Mouse (Mus musculus) cerebellum, adult 2 months (tissue): Measurements from ENCODE around the gene Plekhf1. TPM values are rescaled to one million over a fixed set of nuclear protein-coding genes. Genes with fewer than 3 reads are reported as not detected.

Source experiments
- DNase-seq, 2 experiments: peaks; one replicate each; pipeline ENCODE4 v3.0.0; 2021
- H3K27ac ChIP-seq: fragments of 200-500 bp; 2 replicates; pipeline ENCODE4 v1.5.1; 2012; ENCODE audit warnings: low read length, control low read depth, inconsistent platforms; ENCODE audit not compliant: insufficient read depth
- H3K27me3 ChIP-seq: fragments of 200-500 bp; 2 replicates; pipeline ENCODE4 v1.6.1; 2012; ENCODE audit warnings: inconsistent platforms, mild to moderate bottlenecking, low read length, moderate library complexity; ENCODE audit not compliant: control insufficient read depth, insufficient read depth
- H3K4me1 ChIP-seq: fragments of 200-500 bp; 2 replicates; pipeline ENCODE4 v1.6.1; 2011; ENCODE audit warnings: low read length; ENCODE audit not compliant: control insufficient read depth, insufficient read depth
- H3K4me3 ChIP-seq: fragments of 200-500 bp; replicated peaks from 2 replicates; pipeline ENCODE3; 2011; ENCODE audit warnings: mild to moderate bottlenecking, low read depth, low read length, control low read depth; ENCODE audit not compliant: insufficient read depth
- CTCF ChIP-seq: fragments of 200-500 bp; IDR thresholded peaks from 2 replicates; pipeline ENCODE4 v1.5.1; 2011; ENCODE audit warnings: low read depth, mild to moderate bottlenecking, control low read depth, low read length, moderate library complexity, borderline replicate concordance; ENCODE audit not compliant: insufficient read depth
- POLR2A ChIP-seq: fragments of 200-500 bp; IDR thresholded peaks from 2 replicates; pipeline ENCODE4 v1.6.1; 2011; ENCODE audit warnings: low read length, control low read depth, borderline replicate concordance; ENCODE audit not compliant: insufficient read depth
- WGBS: fragments of 180-500 bp; shearing (Covaris S2); methylation state at CpG from one replicate; pipeline ENCODE4 v1.1.7; 2018; 5-methylcytosine and 5-hydroxymethylcytosine counted together
- polyA plus RNA-seq: library from polyadenylated mRNA; depleted of rRNA; stranded (reverse); fragments of >200 nt; gene quantifications from 2 replicates; pipeline ENCODE4 v1.2.3, GENCODE M21; 2012

The Plekhf1 gene
- polyA plus RNA-seq, 1 experiment = 8.2 TPM

DNA sequence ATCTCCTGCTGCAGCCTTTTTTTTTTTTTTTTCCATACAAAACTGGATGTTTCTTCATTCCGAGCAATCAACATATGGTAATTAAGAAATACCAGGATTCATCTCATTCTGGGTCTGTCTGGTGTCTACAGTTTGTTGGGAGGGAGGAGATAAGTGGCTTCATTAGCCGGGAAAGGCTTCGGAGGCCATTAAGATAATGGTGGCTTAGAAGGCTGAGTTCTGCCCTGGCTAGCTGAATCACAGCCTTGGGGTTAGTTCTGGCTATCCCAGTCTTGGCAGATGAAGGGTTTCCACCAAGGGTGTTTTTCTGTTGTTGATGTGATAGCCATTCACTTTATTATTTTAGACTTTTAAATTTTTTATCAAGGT lies 26.5 kb downstream of the Plekhf1 start:
- DNase-seq = peak; percentile 37 to 38
- WGBS = 8% methylated on average over 3 of the region's 3 CpGs
- Histone ChIP-seq H3K4me1 (no peaks in the 10 kb centered on the region), H3K27ac (peak overlapping the region; percentile 22; the same call in 1 of the 2 replicates), H3K27me3 (no peaks in the 10 kb centered on the region), H3K4me3 (peak overlapping the region; percentile 41)
- TF ChIP-seq CTCF (no peak), POLR2A (no peak)

- Histone ChIP-seq H3K4me3 (peak overlapping the region; percentile 41), H3K27ac (peak overlapping the region; percentile 22)
These were observed 27.1 kb downstream of the Plekhf1 start for GRCm38 (mm10) chr7:38200606-38201289.

GRCm38 (mm10) chr7:38199907-38200605 lies 27.8 kb downstream of the Plekhf1 start:
- no peaks in the 10 kb centered on the region for H3K4me1 ChIP-seq

More at GRCm38 (mm10) chr7:38200606-38201289, 27.1 kb downstream of the Plekhf1 start:
- peak; percentile 90 to 96 for DNase-seq
- H3K4me1 ChIP-seq = no peaks in the 10 kb centered on the region
- 1% methylated on average over 28 of the region's 28 CpGs for WGBS
- no peaks in the 10 kb centered on the region for H3K27me3 ChIP-seq
- peak; percentile 100 for TF ChIP-seq CTCF
- TF ChIP-seq POLR2A = 0 out of 2 replicates have a peak, but pooled peaks have one; percentile 3

DNA sequence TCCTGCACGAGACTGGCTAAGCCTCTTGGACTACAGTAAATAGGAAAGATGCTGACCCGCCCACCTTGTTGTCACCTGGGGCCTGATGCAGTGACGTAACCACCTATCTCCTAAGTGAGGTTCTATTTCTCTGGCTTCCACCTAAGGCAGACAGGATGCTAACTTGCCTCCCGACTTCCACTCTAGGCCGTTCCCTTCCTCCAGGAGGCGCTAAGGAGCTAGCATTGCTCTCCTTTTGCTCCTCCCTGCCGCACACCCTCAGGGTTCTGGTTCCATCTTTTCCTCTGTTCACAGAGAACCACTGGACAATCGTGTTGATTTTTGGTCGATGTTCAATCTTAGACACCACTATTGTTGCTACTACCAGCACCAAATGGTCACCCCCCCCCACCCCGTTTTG lies 36.2 kb downstream of the Plekhf1 start:
- Histone ChIP-seq H3K4me1 (peaks cover 5% of the 10 kb centered on the region; the same call in 1 of the 2 replicates), H3K27me3 (no peaks in the 10 kb centered on the region), H3K4me3 (no peak overlapping the region), H3K27ac (no peak overlapping the region)
- WGBS = 50% methylated on average over 10 of the region's 10 CpGs
- no peak for DNase-seq
- TF ChIP-seq CTCF (peak; percentile 51; the same call in 1 of the 2 replicates), POLR2A (no peak)

More at GRCm38 (mm10) chr7:38199907-38200605, 27.8 kb downstream of the Plekhf1 start:
- 32% methylated on average over 8 of the region's 8 CpGs for WGBS
- no peak for TF ChIP-seq POLR2A
- Histone ChIP-seq H3K27me3 (no peaks in the 10 kb centered on the region), H3K27ac (peak overlapping the region; percentile 38), H3K4me3 (no peak overlapping the region)
- no peak for DNase-seq

DNA sequence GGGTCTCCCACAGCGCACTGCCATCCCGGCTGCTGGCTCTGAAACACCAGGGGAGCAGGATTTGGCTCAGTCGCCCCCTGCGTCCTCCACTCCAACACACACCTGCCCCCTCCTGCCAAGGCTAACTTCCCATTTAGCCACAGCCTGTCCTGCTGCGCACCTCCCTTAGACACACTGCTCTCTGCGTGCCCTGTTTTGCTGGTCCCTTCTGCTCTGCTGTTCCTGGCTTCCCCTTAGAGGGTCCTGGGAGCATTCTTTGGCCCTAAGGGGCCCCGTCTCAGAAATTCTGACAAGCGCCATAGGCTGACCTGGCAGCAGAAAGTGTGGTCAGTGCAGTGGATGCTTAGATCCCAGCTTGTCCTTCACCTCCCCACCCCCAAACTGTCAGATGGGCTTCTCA lies 36.7 kb downstream of the Plekhf1 start:
- 72% methylated on average over 8 of the region's 8 CpGs for WGBS
- TF ChIP-seq CTCF = no peak
- TF ChIP-seq POLR2A = no peak
- no peak for DNase-seq
- H3K4me3 ChIP-seq = no peak overlapping the region
- H3K27ac ChIP-seq = no peak overlapping the region
- no peaks in the 10 kb centered on the region for H3K27me3 ChIP-seq
- H3K4me1 ChIP-seq = peaks cover 5% of the 10 kb centered on the region; the same call in 1 of the 2 replicates

- 91% methylated on average over 8 of the region's 8 CpGs for WGBS
- DNase-seq = no peak
- Histone ChIP-seq H3K27me3 (no peaks in the 10 kb centered on the region), H3K27ac (no peak overlapping the region), H3K4me1 (peaks cover 5% of the 10 kb centered on the region; the same call in 1 of the 2 replicates), H3K4me3 (no peak overlapping the region)
- TF ChIP-seq POLR2A (no peak), CTCF (0 out of 2 replicates have a peak, but pooled peaks have one; percentile 11)
These were observed 37.6 kb downstream of the Plekhf1 start for GRCm38 (mm10) chr7:38190056-38190835.

DNA sequence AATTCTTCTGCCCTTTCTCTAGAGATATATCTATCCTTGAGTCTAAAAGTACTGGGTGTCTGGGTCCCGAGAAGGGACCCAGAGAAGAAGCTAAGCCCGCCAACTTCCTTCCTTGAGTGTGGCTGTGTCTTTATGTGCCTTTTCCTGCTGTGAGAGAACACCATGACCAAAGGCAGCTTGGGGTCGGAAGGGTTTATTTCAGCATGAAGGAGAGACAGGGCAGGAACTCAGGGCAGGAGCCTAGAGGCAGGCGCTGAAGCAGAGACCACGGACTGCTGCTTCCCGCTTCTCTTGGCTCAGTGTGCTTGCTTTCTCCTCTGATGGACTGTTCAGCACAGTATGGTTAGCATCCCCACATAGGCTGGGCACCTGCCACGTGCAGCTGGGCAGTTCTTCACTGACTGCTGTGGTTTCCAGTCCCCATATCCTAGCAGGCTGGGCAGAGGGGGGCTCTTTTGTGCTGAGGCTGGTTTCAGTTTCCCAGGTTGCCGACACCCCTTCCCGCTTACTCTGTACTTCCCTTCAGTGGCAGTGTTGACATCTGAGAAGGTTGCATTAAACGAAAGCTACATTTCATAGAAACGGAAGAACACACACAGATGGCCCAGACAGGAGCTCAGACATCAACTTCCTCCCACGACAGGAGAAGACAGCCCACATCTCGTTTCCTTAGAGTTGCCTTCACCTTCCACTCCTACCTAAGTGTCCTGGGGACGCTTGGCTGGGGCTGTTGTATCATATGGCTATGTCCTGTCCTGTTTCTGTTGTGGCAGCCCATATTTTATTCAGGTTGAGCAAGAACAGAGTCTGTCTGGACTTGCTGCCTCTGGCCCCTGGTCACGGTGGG lies 38.5 kb downstream of the Plekhf1 start:
- WGBS = 79% methylated on average over 15 of the region's 15 CpGs
- Histone ChIP-seq H3K27me3 (no peaks in the 10 kb centered on the region), H3K4me3 (no peak overlapping the region), H3K27ac (no peak overlapping the region), H3K4me1 (peaks cover 7% of the 10 kb centered on the region; the same call in 1 of the 2 replicates)
- TF ChIP-seq CTCF (no peak), POLR2A (no peak)
- DNase-seq = no peak
